Mouse (Mus musculus) hindbrain, postnatal 0 days (tissue): ENCODE results near the gene B3galt1. TPM values are rescaled to one million over a fixed set of nuclear protein-coding genes. Genes with fewer than 3 reads are reported as not detected.
A peak's percentile ranks its signal among the peaks of the same experiment; 100 is the strongest.

ENCODE experiments used
- ATAC-seq: fragments of 200-750 bp; cut with Nextera tagmentation; 2 replicates; pipeline ENCODE4 v1.8.0; 2017; ENCODE audit warnings: mild to moderate bottlenecking, moderate TSS enrichment, moderate library complexity
- DNase-seq: peaks from one replicate; pipeline ENCODE4 v3.0.0-alpha.2; 2015; ENCODE audit warnings: low spot score
- H3K27ac ChIP-seq: fragments of 300-500 bp; sonication (generic); 2 replicates; pipeline ENCODE4 v1.5.1; 2014; ENCODE audit warnings: mild to moderate bottlenecking
- H3K27me3 ChIP-seq: fragments of 300-500 bp; sonication (generic); 2 replicates; pipeline ENCODE4 v1.6.1; 2014; ENCODE audit warnings: low read length, mixed read lengths; ENCODE audit not compliant: insufficient read depth
- H3K36me3 ChIP-seq: fragments of 300-500 bp; sonication (generic); 2 replicates; pipeline ENCODE4 v1.6.1; 2014; ENCODE audit warnings: low read length, mixed read lengths; ENCODE audit not compliant: insufficient read depth
- H3K4me1 ChIP-seq: fragments of 300-500 bp; sonication (generic); 2 replicates; pipeline ENCODE4 v1.6.1; 2014; ENCODE audit warnings: antibody characterized with exemption, low read length, mixed read lengths; ENCODE audit not compliant: insufficient read depth
- H3K4me2 ChIP-seq: fragments of 300-500 bp; sonication (generic); 2 replicates; pipeline ENCODE4 v1.6.1; 2014; ENCODE audit warnings: low read depth, mild to moderate bottlenecking, low read length, moderate library complexity, mixed read lengths
- H3K4me3 ChIP-seq: fragments of 300-500 bp; sonication (generic); 2 replicates; pipeline ENCODE4 v1.5.1; 2014; ENCODE audit warnings: low read length
- H3K9ac ChIP-seq: fragments of 300-500 bp; sonication (generic); replicated peaks from 2 replicates; pipeline ENCODE4 v1.6.1; 2014; ENCODE audit warnings: mild to moderate bottlenecking, low read length, moderate library complexity, mixed read lengths
- H3K9me3 ChIP-seq: fragments of 300-500 bp; sonication (generic); 2 replicates; pipeline ENCODE4 v1.6.1; 2016; ENCODE audit warnings: low read length, mixed read lengths
- CTCF ChIP-seq: IDR thresholded peaks from 2 replicates; pipeline ENCODE4 v1.5.1; 2016; ENCODE audit warnings: antibody characterized with exemption, control low read depth, low read depth
- WGBS: fragments of 180-500 bp; shearing (Covaris S2); extraction: QIAGEN DNeasy Blood & Tissue Kit; methylation state at CpG from one replicate; pipeline ENCODE4 v1.1.7; 2014; 5-methylcytosine and 5-hydroxymethylcytosine counted together
- polyA plus RNA-seq: library from polyadenylated mRNA; unstranded; fragments of >200 nt; fragmentation: Nextera tagmentation; extraction: Ambion mirVana; gene quantifications from 2 replicates; pipeline ENCODE4 v1.2.1, GENCODE M21; 2015
- total RNA-seq: library from RNA; depleted of rRNA; stranded (reverse); fragments of >200 nt; gene quantifications from 2 replicates; pipeline ENCODE4 v1.2.3, GENCODE M21; 2014

B3galt1 gene
- total and polyA plus RNA-seq, 2 experiments from 2014 or later: 11.5 to 51.3 TPM

DNA sequence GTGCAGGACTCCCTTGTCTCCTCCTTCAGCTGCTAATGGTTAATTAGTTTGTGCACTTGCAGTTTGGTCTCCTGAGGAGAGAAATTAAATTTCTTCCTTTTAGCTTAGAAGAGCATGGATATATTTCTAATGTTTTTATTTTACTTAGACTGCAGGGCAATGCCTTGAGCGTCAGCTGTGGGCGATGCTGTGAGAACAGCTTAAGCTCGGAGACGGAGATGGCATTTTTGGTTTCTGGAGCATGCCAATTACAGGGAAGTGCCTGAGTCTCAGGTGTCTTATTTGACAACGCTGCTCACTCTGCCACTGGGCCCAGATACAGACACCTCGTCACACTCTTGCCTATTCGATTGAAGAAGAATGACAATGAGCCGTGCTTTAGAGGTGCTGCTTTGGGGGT is 282.1 kb downstream of the B3galt1 start:
- 0 out of 2 replicates have a peak, but pooled peaks have one; percentile 47 for ATAC-seq
- TF ChIP-seq CTCF: no peak
- H3K4me3 ChIP-seq: no peak overlapping the region
- H3K27me3 ChIP-seq: no peaks in the 10 kb centered on the region
- H3K9me3 ChIP-seq: no peaks in the 10 kb centered on the region
- no peak overlapping the region for H3K4me2 ChIP-seq
- WGBS: 67% methylated on average over 8 of the region's 8 CpGs
- no peaks in the 10 kb centered on the region; the same call in 1 of the 2 replicates for H3K4me1 ChIP-seq
- H3K9ac ChIP-seq: no peak overlapping the region
- H3K27ac ChIP-seq: no peak overlapping the region
- DNase-seq: peak; percentile 36
- no peaks in the 10 kb centered on the region for H3K36me3 ChIP-seq

DNA sequence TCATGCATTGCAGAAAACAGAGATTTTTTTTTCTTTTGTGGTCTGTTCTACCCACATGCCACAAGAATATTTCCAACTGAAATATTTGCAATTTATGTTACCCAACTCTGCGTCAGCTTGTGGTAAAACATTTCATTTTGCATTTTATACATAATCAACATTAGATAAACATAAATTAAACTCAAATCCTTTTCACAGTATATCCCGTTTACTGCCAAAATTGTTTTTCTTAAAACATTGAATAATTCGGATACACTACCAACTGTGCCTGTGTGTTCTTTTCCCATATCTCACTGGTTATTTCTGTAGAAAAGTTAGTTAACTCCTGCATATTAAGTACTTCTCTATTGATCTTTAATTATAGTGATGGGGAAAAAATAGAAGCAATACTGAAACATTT is 285.1 kb downstream of the B3galt1 start:
- Histone ChIP-seq H3K27me3 (no peaks in the 10 kb centered on the region), H3K9me3 (no peaks in the 10 kb centered on the region), H3K4me2 (no peak overlapping the region), H3K27ac (no peak overlapping the region), H3K4me3 (no peak overlapping the region), H3K36me3 (no peaks in the 10 kb centered on the region), H3K9ac (no peak overlapping the region), H3K4me1 (no peaks in the 10 kb centered on the region; the same call in 1 of the 2 replicates)
- no peak for DNase-seq
- no peak for TF ChIP-seq CTCF
- 91% methylated on average over 3 of the region's 3 CpGs for WGBS
- ATAC-seq: no peak

DNA sequence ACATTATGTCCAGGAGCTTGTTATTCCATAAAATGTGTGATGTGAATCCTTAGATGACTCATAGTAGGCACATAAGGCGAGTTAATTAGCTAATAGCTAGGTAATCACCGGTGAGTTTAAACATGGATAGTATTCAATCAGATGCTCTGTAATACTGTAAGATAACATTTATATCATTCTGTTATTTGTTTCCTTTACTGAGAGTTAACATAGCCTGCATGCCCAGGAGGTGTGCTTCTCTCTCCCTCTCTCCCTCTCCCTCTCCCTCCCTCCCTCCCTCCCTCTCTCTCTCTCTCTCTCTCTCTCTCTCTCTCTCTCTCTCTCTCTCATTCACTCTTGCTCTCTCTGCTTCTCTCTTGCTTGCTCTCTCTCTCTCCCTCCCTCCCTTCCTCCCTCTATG is 292.7 kb downstream of the B3galt1 start:
- H3K36me3 ChIP-seq: no peaks in the 10 kb centered on the region
- no peak overlapping the region for H3K27ac ChIP-seq
- TF ChIP-seq CTCF: no peak
- no peak overlapping the region for H3K4me2 ChIP-seq
- no peaks in the 10 kb centered on the region for H3K27me3 ChIP-seq
- ATAC-seq (no peak), DNase-seq (no peak)
- H3K9ac ChIP-seq: no peak overlapping the region
- H3K4me1 ChIP-seq: no peaks in the 10 kb centered on the region
- no peak overlapping the region for H3K4me3 ChIP-seq
- no peaks in the 10 kb centered on the region for H3K9me3 ChIP-seq
- WGBS: 77% methylated on average over 2 of the region's 2 CpGs

DNA sequence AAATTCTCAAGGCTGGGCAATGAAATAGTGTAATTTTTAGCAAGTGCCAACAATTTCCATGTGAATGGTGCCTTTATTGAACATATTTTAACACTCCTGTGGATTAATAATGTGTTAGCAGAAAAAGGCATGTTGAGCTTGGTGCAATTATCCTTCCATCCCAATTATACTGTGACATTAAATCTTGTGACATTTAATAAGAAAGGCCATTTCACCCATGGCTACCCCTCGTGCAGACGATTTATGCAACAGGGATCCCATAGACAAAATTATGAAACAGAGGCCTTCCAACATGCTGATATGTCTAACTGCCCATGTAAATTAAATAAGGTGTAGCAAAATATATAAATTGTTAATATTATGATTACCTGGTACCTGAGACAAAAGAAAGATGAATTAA is 293.3 kb downstream of the B3galt1 start:
- peak; percentile 6 for DNase-seq
- WGBS: 49% methylated on average over 2 of the region's 2 CpGs

DNA sequence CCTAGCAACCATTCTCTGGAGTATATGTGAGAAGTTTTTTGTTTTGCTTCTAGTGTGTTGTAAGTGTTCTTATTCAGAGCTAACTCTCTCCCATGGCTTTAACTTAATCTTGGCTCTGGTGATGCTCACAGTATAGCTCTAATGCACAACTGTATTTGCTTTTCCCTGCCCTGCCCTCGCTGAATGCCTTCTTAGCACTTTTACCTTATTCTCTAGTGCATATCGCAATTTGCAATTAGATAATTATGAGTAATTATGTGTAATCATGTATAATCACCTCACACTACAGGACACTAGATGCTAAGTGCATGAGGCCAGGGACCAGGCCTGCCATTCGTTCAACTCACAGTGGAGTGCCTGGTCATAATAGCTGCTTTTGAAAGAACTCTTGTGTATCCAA is 307.7 kb downstream of the B3galt1 start:
- DNase-seq (no peak), ATAC-seq (no peak)

More for the DNA sequence above, 293.3 kb downstream of the B3galt1 start:
- no peak for TF ChIP-seq CTCF
- no peaks in the 10 kb centered on the region for H3K9me3 ChIP-seq
- H3K27me3 ChIP-seq: no peaks in the 10 kb centered on the region
- no peaks in the 10 kb centered on the region for H3K4me1 ChIP-seq
- no peak for ATAC-seq
- no peak overlapping the region for H3K9ac ChIP-seq
- no peaks in the 10 kb centered on the region for H3K36me3 ChIP-seq
- H3K27ac ChIP-seq: no peak overlapping the region
- no peak overlapping the region for H3K4me3 ChIP-seq
- no peak overlapping the region for H3K4me2 ChIP-seq

DNA sequence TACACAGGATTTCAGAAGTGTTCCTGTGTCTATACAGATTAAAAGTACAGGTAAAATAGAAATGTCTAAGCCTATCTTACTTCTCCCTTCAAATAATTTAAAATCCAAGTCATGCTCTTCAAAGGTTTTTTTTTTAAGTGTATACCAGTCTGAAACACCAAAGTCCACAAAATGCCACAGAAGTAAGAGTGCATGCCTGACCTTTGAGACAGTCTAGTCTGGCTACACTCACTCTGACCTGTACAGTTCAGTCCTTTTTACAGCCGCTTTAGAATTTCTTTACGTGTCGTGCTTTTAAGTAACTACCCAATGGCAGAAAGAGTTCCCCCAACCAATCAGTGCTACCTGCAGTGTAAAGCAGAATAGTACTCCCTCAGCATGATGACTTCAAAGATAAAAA is 314.2 kb downstream of the B3galt1 start:
- DNase-seq (no peak), ATAC-seq (no peak)
- WGBS: 91% methylated on average over 3 of the region's 3 CpGs
- H3K27ac ChIP-seq: no peak overlapping the region
- no peak overlapping the region for H3K4me3 ChIP-seq
- TF ChIP-seq CTCF: no peak
- H3K9me3 ChIP-seq: no peaks in the 10 kb centered on the region
- H3K4me1 ChIP-seq: no peaks in the 10 kb centered on the region
- H3K27me3 ChIP-seq: no peaks in the 10 kb centered on the region
- H3K4me2 ChIP-seq: no peak overlapping the region
- no peak overlapping the region for H3K9ac ChIP-seq
- no peaks in the 10 kb centered on the region for H3K36me3 ChIP-seq

More for the DNA sequence above, 307.7 kb downstream of the B3galt1 start:
- no peaks in the 10 kb centered on the region for H3K4me1 ChIP-seq
- no peak for TF ChIP-seq CTCF
- H3K27ac ChIP-seq: no peak overlapping the region
- H3K27me3 ChIP-seq: no peaks in the 10 kb centered on the region
- no peaks in the 10 kb centered on the region for H3K36me3 ChIP-seq
- H3K9ac ChIP-seq: no peak overlapping the region
- WGBS: 70% methylated on average over 3 of the region's 3 CpGs
- H3K4me3 ChIP-seq: no peak overlapping the region
- no peak overlapping the region for H3K4me2 ChIP-seq
- no peaks in the 10 kb centered on the region for H3K9me3 ChIP-seq

DNA sequence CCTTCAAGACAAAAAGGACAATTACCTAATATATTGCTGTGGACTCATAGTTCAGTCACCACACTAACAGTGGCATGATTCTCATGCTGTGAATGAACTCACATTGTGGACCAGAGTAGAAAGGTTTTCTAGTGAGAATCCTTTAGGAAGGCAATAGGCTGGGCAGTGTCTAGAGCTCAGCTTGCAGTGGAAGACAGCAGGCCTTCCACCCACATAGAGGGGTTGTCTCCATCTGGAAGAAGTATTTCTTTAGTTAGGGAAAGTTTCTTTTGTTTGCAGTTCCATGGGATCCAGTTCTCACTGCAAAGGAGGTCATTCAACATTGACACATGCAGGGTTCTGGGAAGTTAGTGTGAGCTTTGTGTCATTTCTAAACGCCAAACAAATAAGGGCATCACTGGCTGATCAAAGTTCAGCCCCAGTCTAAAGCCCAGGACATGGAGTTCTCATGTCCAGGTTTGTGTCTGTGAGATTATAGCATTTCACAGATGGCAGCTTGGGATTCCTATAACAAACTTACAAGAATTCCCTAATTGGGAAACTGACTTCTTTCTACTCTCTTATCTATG is 316.1 kb downstream of the B3galt1 start:
- no peaks in the 10 kb centered on the region for H3K27me3 ChIP-seq
- TF ChIP-seq CTCF: no peak

More for the DNA sequence above, 316.1 kb downstream of the B3galt1 start:
- DNase-seq (no peak), ATAC-seq (no peak)
- H3K4me3 ChIP-seq: no peak overlapping the region
- WGBS: 24% methylated on average over 1 of the region's 1 CpGs
- no peak overlapping the region for H3K27ac ChIP-seq
- no peak overlapping the region for H3K4me2 ChIP-seq
- H3K36me3 ChIP-seq: no peaks in the 10 kb centered on the region
- H3K4me1 ChIP-seq: no peaks in the 10 kb centered on the region
- H3K9ac ChIP-seq: no peak overlapping the region
- H3K9me3 ChIP-seq: no peaks in the 10 kb centered on the region
